Comparison of ENCODE assay signal across 8 mouse cellular contexts in genomic region chr2:169790439-169791131, GRCm38 (mm10).
DNase-seq lines count a peak whose midpoint lies in the region; ATAC-seq lines count a peak whose summit lies in the region.

No protein-coding gene starts in this region.

- intact Hi-C loops in heart, postnatal 36 days (cut with DNase I), result loop anchor here (2.0 kb wide), 1 partner anchor 38 kb away; no protein-coding TSS in a partner anchor

- peak; percentile 89 for ATAC-seq in CD4-positive, CD25-positive, alpha-beta regulatory T cell, adult 4 months

- DNase-seq in adrenal gland, postnatal 14 days, result peak; percentile 84
- DNase-seq in forelimb bud, embryonic 11.5 days (ENCODE audit: low read depth, low spot score), result peak; percentile 84
- DNase-seq in heart, postnatal 36 days, result peak; percentile 63 to 67
- DNase-seq in kidney, postnatal 4 days, result peak; percentile 79 to 87
- DNase-seq in lung, postnatal 14 days, result peak; percentile 78
- DNase-seq in retina, postnatal 1 day, result peak; percentile 67
- peak; percentile 36 to 63 for DNase-seq in urinary bladder, postnatal 4 days (ENCODE audit: low spot score in 2 of 2)

Comparison
In these comparisons a context has a peak if more than half of its experiments do, and no peak if none do; other contexts are left out.
1. Peak in every context shown above with its lines: DNase-seq and ATAC-seq.